Mouse (Mus musculus) adrenal gland, postnatal 0 days (tissue): Measurements from ENCODE around the gene Pank1. TPM values are rescaled to one million over a fixed set of nuclear protein-coding genes. Genes with fewer than 3 reads are reported as not detected.

Source experiments
- microRNA-seq: library from miRNA; unstranded; fragments of <30 nt; microRNA quantifications from one replicate; pipeline ENCODE4, GENCODE M21; 2016; ENCODE audit warnings: borderline replicate concordance; ENCODE audit not compliant: insufficient number of aligned reads
- polyA plus RNA-seq: library from polyadenylated mRNA; unstranded; fragments of >200 nt; fragmentation: Nextera tagmentation; extraction: Ambion mirVana; gene quantifications from 2 replicates; pipeline ENCODE4 v1.2.1, GENCODE M21; 2015

The Pank1 gene
- polyA plus RNA-seq, result 5.5 and 8.2 TPM in 2 replicates

GRCm38 (mm10) chr19:34878603-34879541 is at the start of gene Pank1:
Gene Pank1, minus strand, starts transcription at chr19:34879455.

GRCm38 (mm10) chr19:34921652-34922602 is 42.7 kb upstream of the Pank1 start, which contains the start of gene Kif20b:
Gene Kif20b, plus strand, starts transcription at chr19:34922361.

Small RNAs within 50 kb of the gene (microRNA-seq; reads per million reads assigned to microRNA genes)
- 1,250 reads per million, percentile 79 among the genes with 10 or more reads in this experiment for gene Mir107

Other genes with a start within 250 kb of the Pank1 start
- 0.30 and 1.4 TPM in 2 replicates for gene Ifit1bl2, start 238.7 kb downstream of the Pank1 start, polyA plus RNA-seq
- 7.5 and 8.7 TPM in 2 replicates for gene Ifit1, start 238.6 kb downstream of the Pank1 start, polyA plus RNA-seq
- 0.66 and 1.1 TPM in 2 replicates for gene Slc16a12, start 132.2 kb downstream of the Pank1 start, polyA plus RNA-seq
- gene Kif20b, start 42.9 kb upstream of the Pank1 start, polyA plus RNA-seq, result 16.5 and 18.2 TPM in 2 replicates